Mouse (Mus musculus): ENCODE measurements around the gene Otoa.

- TF ChIP-seq CTCF (IDR thresholded peaks at IDR 0.05; ENCODE audit: borderline replicate concordance, insufficient read depth, low read depth, low read length) (no peak), POLR2A (IDR thresholded peaks at IDR 0.05; ENCODE audit: borderline replicate concordance, insufficient read depth, low read length) (no peak)
Measured at GRCm38 (mm10) chr7:121081816-121082215, 366 bp downstream of the Otoa start.

Data from cerebellum, adult 2 months (tissue).